Mouse (Mus musculus): ENCODE results near the gene Sde2. TPM values are rescaled to one million over a fixed set of nuclear protein-coding genes. Genes with fewer than 3 reads are reported as not detected.
"Not testable (repeated sequence)": the region's sequence is repeated elsewhere in the genome, so short reads cannot be mapped to it uniquely, and the experiment has no call there.

Gene Sde2
- total RNA-seq, 2 experiments from 2014 or later = 18.0 to 29.8 TPM

DNA sequence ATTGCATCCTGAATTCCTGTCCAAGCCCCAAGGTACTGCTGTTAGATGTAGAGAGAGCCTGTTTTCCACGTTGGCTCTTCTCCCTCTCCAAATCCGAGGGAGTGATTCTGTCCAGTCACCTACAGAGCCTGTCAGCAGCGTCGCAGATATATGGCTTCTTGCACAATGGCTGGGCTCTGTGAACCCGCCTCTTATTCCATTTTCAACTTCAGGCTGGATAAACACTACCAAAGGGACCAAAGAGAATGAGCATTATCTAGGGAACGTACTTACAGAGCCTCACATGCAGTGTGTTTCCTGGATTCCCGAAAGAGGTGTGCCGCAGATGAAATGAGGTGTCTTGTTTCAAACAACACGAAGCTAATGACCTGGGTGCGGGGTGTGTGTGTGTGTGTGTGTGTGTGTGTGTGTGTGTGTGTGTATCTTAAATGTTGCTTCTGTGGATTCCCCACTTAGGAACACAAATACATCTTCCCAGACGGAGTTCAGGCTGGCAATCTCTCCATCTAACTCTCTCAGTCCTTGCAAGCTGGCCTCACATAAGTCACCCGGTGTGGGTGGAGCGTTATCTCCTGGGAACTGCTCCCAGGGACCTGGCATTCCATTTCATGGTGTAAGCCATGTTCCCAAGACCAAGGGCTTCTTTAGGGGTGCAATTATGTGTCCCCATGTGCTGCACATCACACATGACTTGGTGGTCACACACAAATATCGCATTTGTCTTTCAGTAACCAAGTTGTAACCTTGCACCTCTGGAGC is 20.2 kb upstream of the Sde2 start:
- no peak for ATAC-seq (replicated peaks; ENCODE audit: poor library complexity, severe bottlenecking)

DNA sequence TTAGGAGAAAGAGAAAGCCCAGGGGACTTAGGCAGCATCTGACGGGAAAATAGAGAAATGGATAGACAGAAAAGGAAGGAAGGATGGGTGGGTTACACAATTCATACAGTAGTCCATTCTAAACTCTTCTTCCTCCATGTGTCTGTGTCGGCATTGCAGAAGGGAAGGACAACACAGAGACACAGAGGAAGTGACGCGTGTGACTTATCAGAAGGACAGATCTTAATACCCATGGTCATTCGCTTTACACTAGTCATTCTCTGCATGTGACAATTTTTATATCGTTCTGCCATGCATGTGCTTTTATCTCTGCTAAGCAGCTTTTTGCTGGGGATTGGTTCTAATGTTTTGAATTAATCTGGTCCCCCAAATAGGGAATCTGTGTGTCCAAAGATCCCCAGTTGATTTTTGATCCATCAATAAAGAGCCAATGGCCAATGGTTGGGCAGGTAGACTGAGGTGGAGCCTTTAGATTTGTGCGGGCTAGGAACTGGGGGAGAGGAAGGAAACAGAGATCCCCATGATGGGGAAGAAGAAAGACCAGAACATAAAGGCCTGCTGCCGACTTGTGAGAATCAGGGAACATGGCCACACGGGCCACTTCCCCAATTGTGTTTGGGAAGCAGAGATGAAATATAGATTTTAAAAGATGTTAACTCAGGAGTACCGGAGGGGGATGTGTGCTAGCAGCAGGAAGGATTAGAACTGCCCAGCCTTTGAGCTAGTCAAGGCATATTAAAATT is 15.5 kb upstream of the Sde2 start:
- peak; percentile 99 for ATAC-seq (replicated peaks; ENCODE audit: poor library complexity, severe bottlenecking)

DNA sequence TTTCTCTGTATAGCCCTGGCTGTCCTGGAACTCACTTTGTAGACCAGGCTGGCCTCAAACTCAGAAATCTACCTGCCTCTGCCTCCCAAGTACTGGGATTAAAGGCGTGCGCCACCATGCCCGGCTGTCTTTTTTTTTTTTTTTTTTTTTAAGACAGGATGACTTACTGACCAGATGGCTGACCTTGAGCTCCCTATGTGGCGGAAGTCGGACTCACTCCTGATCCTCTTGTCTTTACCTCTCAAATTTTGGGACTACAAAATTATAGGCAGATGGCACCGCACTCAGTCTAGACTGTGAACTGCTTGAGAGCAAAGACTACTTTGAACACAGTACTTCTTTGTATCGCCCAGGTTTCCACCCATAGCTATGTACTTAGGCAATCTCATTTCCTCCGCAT is 14.5 kb upstream of the Sde2 start:
- ATAC-seq (replicated peaks; ENCODE audit: poor library complexity, severe bottlenecking) = not testable (repeated sequence)

DNA sequence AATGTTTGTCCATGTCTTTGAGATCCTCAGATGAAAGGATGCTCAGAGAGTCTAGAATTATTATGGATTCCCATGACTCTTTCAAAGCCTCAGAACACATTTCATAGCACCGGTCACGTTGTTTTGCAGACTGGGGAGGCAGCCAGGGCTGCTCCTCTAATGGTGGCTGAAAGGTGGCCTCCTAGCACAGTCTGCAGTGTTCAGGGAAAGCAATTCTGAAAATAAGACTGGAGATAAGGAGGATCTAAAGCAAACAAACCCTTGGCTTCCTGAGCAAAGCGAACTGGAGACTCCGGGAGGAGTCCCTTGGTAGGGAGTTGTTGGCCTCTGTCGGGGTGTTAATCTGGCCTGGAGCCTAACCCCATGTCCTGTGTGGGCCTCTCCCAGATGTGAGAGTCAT is 13.7 kb upstream of the Sde2 start:
- ATAC-seq (replicated peaks; ENCODE audit: poor library complexity, severe bottlenecking) = no peak

DNA sequence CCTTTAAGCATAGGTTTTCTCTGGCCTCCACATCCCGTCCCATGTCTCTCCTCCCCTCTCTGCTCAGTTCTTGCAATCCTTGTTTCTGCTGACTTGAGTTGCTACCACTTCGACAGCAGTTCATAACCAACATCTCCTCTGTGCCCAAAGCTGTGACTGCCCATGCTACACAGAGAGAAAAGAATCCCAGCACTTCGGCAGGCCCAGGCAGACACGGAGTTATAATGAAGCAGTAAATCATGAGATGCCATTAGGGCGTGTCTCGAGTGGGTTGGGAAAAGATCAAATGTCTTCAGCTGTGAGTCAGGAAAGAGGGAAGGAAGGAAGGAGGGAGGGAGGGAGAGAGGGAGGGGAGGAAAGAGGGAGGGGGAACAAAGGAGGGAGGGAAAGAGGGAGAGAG is 12.9 kb upstream of the Sde2 start:
- ATAC-seq (replicated peaks; ENCODE audit: poor library complexity, severe bottlenecking) = no peak

DNA sequence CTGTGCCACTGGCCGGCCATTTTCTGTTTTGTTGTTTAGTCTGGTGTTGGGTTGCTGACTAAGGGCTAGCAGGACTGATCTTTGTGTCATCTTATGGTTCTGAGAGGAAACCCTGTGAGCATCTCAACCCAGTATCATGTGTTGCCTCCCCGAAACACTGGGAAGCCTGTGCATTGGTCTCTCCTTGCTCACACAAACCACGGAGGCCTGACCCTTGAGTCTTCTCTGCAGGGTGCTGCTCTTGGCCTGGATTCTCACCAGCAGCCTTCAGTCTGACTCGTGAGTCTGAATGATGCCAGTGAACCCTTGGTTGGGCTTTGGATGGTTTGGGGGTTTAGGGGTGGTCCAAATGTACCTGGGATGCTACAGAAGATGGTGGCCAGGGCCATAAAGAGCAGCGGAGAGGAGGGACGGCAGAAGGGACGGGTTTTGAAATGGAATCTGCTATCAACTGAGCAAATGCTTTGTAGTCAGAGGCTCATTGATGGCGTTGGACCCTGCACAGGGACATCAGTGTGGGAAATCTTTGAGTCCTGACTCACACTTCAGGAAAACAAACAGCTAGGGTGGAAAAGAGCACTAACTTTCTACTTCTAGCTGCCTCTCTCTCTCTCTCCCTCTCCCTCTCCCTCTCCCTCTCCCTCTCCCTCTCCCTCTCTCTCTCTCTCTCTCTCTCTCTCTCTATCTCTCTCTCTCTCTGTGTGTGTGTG is 11.6 kb upstream of the Sde2 start:
- no peak for ATAC-seq (replicated peaks; ENCODE audit: poor library complexity, severe bottlenecking)

DNA sequence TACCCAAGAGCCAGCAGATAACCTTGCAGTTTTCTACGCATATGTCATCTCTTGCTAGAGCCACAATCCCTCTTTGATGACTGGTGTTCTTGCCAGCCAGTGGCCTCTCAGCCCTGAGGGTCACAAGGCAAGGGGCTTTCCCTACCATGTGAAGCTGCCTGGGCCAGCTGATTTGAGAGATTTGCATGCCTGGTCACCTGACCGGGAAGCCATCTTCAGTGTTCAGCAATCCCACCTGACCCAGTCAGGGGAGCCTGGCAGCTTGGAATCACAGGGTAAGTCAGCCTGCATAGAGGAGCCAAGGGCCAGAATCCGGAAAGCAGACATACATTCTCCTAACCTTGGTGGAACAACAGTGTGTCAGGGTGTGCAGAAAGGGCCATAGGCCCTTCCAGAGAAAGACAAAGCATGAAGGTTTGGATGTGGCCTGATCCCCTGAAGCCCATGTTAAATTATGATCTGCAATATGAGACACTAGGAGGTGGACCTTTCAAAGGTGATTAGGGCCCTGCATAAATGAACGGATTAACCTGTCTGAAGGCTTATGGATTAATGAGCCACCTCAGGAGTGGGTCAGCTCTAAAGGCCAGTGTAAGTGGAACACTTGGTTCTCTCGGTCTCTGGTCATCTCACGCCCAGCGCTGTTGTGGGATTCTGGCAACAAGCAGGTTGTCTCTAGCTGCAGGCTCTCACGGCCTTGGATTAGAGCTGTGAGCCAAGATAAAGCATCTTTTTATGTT is 9.2 kb upstream of the Sde2 start:
- ATAC-seq (replicated peaks; ENCODE audit: poor library complexity, severe bottlenecking) = no peak

DNA sequence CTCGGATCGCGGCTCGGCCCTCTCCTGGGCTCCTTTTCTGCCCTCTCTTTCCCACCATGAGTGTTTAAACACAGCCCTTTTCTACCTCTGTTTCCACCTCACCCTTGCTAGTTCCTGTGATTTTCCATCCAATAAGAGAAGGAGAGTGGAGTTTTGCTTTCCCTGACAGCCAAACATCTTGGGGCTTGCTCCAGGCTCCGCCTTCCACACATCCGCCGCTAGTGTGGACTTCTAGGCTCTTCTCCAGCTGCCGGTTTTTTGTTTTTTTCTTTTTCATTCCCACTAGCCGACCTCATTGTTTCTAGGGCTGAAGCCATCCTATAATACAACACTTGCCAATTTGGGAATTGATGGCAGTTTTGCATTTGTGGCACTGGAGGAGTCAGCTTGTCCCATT is 2.8 kb upstream of the Sde2 start:
- peak; percentile 25 for ATAC-seq (replicated peaks; ENCODE audit: poor library complexity, severe bottlenecking)

DNA sequence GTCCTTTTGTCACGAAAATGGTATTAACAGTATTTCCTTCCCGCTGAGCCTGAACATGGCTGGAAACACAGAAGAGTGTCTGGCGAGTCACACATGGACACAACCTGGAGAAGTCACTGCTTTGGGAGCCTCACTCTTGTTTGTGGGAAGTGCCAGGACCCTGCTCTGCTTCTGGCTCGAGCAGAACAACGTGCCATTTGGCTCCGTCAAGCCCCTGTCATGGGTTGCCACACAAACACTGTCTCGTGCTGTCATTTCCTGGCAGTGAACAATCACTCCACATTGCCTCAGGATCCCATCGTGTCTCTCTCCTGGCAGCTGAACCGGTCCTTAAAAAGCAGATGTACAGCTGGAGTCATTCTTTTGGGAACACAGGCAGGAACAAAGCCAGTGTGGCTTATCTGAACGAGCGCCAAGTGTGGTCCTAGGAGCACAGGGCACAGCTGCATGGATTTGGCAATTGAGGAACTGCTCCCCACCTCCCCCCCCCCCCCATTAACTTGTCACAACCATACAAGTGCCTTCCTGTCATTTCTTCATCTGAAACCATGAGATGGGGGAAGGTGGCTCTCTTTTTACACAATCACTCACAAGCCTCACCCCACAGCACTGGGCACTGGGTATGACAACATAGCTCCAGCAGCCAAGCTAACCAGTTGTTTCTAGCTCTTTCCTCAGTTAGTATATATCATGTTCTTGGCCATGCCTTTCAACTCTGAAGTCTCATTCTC is 2.3 kb upstream of the Sde2 start:
- ATAC-seq (replicated peaks; ENCODE audit: poor library complexity, severe bottlenecking) = peak; percentile 56

DNA sequence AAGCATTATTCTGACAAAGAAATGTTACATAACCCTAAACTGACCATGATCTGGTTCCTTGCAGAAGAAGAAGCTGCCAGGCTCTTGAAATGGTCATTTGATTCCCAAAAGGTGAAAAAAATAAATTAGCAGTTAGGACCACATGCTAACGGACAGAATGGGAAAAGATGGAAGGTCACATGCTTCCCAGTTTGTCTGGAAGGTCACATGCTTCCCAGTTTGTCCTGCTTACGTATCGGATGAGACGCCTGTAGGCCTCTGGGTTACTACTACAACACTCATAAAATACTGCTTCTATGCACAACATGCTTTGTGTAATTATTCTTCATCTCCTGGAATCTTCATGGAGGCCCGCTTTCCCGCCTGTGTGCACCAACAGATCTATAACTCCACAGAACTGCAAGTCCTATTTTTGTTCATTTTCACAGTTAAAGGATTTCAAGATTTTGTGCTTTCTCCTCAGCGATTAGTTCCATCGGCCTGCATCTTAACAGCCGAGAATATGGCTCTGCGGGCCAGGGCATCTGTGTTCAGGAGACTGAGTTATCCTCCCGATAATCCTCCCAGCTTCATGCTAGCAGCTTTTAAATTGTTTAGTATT is 1.1 kb upstream of the Sde2 start:
- ATAC-seq (replicated peaks; ENCODE audit: poor library complexity, severe bottlenecking) = no peak

DNA sequence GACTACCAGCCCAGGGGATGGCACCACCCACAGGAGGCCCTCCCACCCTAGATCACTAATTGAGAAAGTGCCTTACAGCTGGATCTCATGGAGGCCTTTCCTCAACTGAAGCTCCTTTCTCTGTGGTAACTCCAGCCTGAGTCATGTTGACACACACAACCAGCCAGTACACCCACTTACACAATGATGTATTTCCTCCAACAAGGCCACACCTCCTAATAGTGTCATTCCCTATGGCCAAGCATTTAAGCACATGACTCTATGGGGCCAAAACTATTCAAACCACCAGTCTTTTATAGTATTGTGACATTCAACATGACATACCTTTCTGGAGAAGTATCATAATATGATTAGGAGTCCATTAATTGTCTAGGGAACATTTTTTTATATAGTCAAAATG is 7.8 kb downstream of the Sde2 start:
- ATAC-seq (replicated peaks; ENCODE audit: poor library complexity, severe bottlenecking) = peak; percentile 73

DNA sequence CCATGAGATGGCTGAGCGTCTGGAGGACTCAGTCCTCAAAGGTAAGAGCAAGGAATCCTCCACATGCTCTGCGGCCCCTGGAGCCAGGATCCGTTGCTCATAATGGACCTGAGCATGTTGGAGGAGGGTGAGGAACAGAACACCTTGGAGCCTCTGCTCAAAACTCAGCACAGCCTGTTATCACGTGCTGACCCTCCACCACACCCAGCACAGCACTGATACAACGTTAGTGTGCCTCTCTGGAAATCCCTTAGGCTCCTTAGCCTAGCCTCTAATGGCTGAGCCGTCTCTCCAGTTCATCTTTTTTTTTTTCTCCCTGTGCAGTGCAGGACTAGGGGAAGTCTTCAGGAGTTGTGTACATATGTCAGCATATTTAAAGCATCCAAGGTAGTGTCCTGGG is 9.1 kb downstream of the Sde2 start:
- no peak for ATAC-seq (replicated peaks; ENCODE audit: poor library complexity, severe bottlenecking)

DNA sequence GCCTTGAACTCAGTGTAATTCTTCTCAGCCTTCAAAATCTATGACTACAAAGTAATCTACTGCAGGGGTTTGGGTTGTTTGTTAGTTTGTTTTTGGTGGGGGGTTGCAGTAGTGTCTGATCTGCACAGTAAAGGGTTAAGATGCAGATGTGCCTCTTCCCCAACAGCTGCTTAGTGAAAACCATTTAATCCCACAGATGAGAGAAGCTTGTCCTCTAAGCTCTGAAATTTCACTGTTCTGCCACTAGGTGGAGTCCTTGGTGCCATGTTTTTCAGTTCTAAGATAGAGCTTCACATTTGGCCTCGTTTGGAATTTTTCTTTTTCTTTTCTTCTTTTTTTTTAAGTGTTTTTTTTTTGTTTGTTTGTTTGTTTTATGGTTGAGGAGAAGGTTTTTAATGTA is 12.7 kb downstream of the Sde2 start:
- peak; percentile 58; the same call in 1 of the 2 replicates for ATAC-seq (replicated peaks; ENCODE audit: poor library complexity, severe bottlenecking)

DNA sequence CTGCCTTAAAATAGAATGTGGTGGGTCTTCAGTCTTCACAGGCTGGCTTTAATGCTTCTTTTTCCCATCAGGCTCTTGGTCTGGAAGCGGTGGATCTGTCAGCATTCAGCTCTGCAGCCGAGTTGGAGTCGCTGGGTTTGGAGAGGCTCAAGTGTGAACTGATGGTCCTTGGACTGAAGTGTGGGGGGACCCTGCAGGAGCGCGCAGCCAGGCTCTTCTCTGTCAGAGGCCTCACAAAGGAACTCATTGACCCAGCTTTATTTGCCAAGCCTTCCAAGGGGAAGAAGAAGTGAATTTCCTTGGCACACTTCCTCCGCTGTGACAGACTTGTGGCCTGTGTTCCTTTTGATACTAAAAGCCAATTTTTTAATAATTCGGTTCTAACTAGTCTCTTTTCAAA is 15.1 kb downstream of the Sde2 start:
- no peak for ATAC-seq (replicated peaks; ENCODE audit: poor library complexity, severe bottlenecking)

DNA sequence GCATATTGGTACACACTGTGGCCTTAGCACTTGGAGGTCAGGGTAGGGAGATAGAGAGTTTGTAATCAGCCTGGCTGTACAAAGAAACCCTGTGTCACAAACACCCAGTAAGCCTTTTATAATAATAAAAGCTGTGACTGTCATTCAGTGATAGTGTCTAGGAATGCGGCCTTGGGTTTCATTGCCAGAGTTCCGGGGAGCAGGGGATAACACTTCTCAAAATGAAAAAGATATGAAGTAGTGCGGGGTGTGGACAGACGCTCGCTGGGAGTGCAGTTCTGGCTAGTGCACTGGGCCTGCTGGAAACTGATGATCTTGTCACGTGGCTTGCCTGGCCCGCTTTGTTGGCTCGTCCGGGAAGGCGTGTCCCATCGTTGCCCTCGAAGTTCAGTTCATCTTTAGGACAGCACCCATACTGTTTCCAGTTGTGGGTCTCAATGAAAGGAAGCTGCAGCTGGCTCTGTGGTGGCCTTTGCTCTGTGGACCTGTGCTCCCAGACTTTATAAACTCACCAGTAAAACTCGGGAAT is 19.3 kb downstream of the Sde2 start:
- ATAC-seq (replicated peaks; ENCODE audit: poor library complexity, severe bottlenecking) = no peak

DNA sequence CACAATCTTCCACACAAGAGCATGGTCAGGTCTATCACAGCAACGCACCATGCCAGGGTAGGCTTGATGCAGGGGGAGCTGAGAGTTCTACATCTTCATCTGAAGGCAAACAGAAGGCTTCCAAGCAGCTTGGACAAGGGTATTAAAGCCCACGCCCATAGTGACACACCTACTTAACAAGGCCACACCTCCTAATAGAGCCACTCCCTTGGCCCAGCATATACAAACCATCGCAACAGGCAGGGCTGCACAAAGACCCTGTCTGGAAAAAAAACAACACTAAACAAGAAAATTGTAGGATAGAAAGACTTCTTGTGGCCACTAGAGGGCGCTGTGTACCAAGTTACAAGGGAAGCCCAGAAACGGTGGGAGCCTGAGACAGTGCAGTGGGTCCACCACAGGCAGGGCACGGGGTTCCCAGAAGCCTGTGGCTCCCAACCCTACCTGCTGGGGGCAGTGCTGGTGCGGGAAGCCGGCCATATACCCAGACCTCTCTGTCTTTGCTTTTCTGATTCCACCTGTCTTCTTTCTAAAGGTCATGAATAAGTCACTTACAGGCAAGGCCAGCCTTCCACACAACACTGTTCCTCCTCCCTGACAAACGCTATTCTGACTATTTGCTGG is 23.0 kb downstream of the Sde2 start:
- ATAC-seq (replicated peaks; ENCODE audit: poor library complexity, severe bottlenecking) = peak; percentile 99

DNA sequence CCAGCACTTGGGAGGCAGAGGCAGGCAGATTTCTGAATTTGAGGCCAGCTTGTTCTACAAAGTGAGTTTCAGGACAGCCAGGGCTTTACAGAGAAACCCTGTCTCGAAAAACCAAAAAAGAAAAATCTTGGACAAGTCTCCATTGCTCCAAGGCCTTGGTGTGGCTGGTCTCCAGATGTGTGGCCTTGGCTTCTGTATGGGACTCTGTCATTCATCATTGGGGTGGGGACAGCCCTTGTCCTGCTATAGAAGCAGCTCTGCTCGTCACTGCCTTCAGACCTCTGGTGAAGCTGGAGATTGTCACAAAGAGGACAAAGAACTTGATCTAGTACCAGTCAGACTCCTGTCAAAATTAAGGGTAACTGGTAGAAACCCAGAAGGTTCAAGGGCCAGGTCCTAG is 23.7 kb downstream of the Sde2 start:
- ATAC-seq (replicated peaks; ENCODE audit: poor library complexity, severe bottlenecking) = no peak

DNA sequence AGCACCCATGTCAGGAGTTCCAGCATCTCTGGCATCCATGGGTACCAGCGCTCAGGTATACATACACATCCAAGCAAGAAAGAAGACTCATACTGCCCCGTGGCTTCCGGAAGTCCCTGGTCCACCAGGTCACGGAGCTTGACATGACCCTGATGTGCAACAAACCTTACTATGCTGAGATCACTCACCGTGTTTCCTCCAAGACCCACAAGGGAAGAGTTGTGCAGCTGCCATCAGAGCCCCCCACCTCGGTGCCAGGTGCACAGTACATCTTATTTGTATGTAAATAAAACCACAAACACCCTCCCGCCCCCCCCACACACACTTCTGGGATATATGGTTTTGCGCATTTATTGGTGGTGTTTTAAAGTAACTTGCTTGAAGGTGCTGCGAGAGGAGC is 24.2 kb downstream of the Sde2 start:
- no peak for ATAC-seq (replicated peaks; ENCODE audit: poor library complexity, severe bottlenecking)

DNA sequence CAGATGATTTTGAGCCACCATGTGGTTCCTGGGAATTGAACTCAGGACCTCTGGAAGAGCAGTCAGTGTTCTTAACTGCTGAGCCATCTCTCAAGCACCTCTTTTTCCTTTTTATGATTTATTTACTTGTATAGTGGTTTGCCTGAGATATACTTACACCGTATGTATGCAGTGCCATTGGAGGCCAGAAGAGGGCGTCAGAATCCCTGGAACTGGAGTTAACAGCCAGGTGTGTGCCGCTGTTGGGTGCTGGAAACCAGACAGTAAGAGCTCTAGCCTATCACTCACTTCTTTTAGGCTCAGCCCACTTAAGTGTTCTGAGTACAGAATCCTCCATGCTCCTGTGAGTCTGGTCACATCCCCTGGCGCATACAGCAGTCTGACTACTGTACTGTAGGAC is 26.5 kb downstream of the Sde2 start:
- ATAC-seq (replicated peaks; ENCODE audit: poor library complexity, severe bottlenecking) = no peak
